Mouse (Mus musculus) stomach, postnatal 0 days (tissue): ENCODE measurements around the gene Timm17a. TPM values are rescaled to one million over a fixed set of nuclear protein-coding genes. Genes with fewer than 3 reads are reported as not detected.

Source experiments
- ATAC-seq: fragments of 200-750 bp; cut with Nextera tagmentation; 2 replicates; pipeline ENCODE4 v1.8.0; 2017; ENCODE audit not compliant: low FRiP score, low TSS enrichment
- DNase-seq: peaks from one replicate; pipeline ENCODE4 v3.0.0-alpha.2; 2016; ENCODE audit warnings: low spot score
- H3K27ac ChIP-seq: fragments of 300-500 bp; sonication (generic); replicated peaks from 2 replicates; pipeline ENCODE4 v1.5.1; 2014; ENCODE audit warnings: mild to moderate bottlenecking, control low read depth
- H3K27me3 ChIP-seq: fragments of 300-500 bp; sonication (generic); 2 replicates; pipeline ENCODE4 v1.6.1; 2014; ENCODE audit warnings: low read length; ENCODE audit not compliant: control insufficient read depth, insufficient read depth
- H3K36me3 ChIP-seq: fragments of 300-500 bp; sonication (generic); 2 replicates; pipeline ENCODE4 v1.6.1; 2014; ENCODE audit warnings: low read length, mixed read lengths; ENCODE audit not compliant: control insufficient read depth, insufficient read depth
- H3K4me1 ChIP-seq: fragments of 300-500 bp; sonication (generic); replicated peaks from 2 replicates; pipeline ENCODE4 v1.6.1; 2014; ENCODE audit warnings: antibody characterized with exemption; ENCODE audit not compliant: control insufficient read depth, insufficient read depth
- H3K4me2 ChIP-seq: fragments of 300-500 bp; sonication (generic); replicated peaks from 2 replicates; pipeline ENCODE4 v1.6.1; 2014; ENCODE audit warnings: low read depth, mild to moderate bottlenecking, control low read depth, moderate library complexity
- H3K4me3 ChIP-seq: fragments of 300-500 bp; sonication (generic); 2 replicates; pipeline ENCODE4 v1.5.1; 2014; ENCODE audit warnings: low read depth, low read length, control low read depth
- H3K9ac ChIP-seq: fragments of 300-500 bp; sonication (generic); 2 replicates; pipeline ENCODE4 v1.6.1; 2014; ENCODE audit warnings: mild to moderate bottlenecking, low read length, control low read depth, mixed read lengths
- H3K9me3 ChIP-seq: fragments of 300-500 bp; sonication (generic); 2 replicates; pipeline ENCODE4 v1.6.1; 2016; ENCODE audit warnings: low read length; ENCODE audit not compliant: control insufficient read depth
- CTCF ChIP-seq: IDR thresholded peaks from 2 replicates; pipeline ENCODE4 v1.5.1; 2016; ENCODE audit warnings: antibody characterized with exemption, low read depth, mild to moderate bottlenecking, moderate library complexity
- EP300 ChIP-seq: optimal IDR thresholded peaks from 2 replicates; pipeline ENCODE3; 2016; ENCODE audit warnings: antibody characterized with exemption
- WGBS: fragments of 180-500 bp; shearing (Covaris S2); extraction: QIAGEN DNeasy Blood & Tissue Kit; methylation state at CpG from one replicate; pipeline ENCODE4 v1.1.7; 2014; 5-methylcytosine and 5-hydroxymethylcytosine counted together
- polyA plus RNA-seq: library from polyadenylated mRNA; unstranded; fragments of >200 nt; fragmentation: Nextera tagmentation; extraction: Ambion mirVana; gene quantifications from 2 replicates; pipeline ENCODE4 v1.2.1, GENCODE M21; 2015

Timm17a gene
- 237 and 250 TPM in 2 replicates for polyA plus RNA-seq

- ATAC-seq (peak; percentile 100), DNase-seq (peak; percentile 96)
- Histone ChIP-seq H3K4me3 (peak within 1 kb of the TSS; percentile 90), H3K36me3 (no peaks in the 10 kb centered on the region), H3K9me3 (no peaks in the 10 kb centered on the region), H3K27ac (peak within 1 kb of the TSS; percentile 91), H3K4me2 (peak within 1 kb of the TSS; percentile 82), H3K27me3 (no peaks in the 10 kb centered on the region), H3K4me1 (0 out of 2 replicates have a peak, but pooled peaks cover 3% of the 10 kb centered on the region), H3K9ac (peak within 1 kb of the TSS; percentile 97)
- TF ChIP-seq EP300, result no peak
- no peak for TF ChIP-seq CTCF
- under 1% methylated on average over 51 of the region's 51 CpGs for WGBS
Measured at GRCm38 (mm10) chr1:135313284-135314031, at the start of gene Timm17a. TSS of gene Timm17a (minus strand) at chr1:135313778.

DNA sequence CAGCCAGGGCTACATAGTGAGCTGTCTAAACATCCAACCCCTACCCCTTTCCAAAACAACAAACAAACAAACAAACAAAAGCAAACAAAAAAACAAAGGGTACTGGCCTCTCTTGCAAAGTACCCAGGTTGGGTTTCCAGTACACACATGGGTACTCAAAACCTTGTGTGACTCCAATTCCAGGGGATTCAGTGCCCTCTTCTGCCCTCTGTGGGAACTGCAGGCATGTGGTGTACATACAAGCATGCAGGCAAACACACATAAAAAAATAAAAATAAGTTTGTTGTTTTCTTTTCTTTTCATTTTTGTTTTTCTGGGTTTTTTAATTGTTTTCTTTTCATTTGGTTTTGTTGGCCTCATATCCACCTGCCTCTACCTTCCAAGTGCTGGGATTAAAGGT, 48.5 kb upstream of the Timm17a start:
- no peak overlapping the region for H3K27ac ChIP-seq
- H3K4me2 ChIP-seq, result no peak overlapping the region
- no peak overlapping the region for H3K4me3 ChIP-seq
- DNase-seq (no peak), ATAC-seq (no peak)
- no peaks in the 10 kb centered on the region for H3K27me3 ChIP-seq
- H3K9ac ChIP-seq, result no peak overlapping the region
- no peaks in the 10 kb centered on the region for H3K36me3 ChIP-seq
- H3K4me1 ChIP-seq, result peaks cover 5% of the 10 kb centered on the region
- TF ChIP-seq EP300 (no peak), CTCF (peak; percentile 40)
- H3K9me3 ChIP-seq, result no peaks in the 10 kb centered on the region

DNA sequence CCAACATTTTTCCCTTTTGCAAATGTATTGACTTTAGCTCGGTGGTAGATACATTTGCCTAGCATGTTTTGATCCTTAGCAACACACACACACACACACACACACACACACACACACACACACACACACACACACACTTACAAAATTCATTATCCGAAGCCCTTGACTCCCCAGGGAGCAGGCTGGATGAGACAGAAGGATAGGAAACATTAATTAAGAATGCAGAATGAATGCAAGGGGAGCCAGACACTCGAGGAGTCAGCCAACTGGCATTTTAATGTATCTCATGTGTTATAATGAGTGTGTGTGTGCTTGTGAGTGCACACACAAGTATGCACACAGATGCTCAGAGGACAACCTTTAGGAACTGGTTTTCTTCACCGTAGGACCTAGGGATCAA, 47.9 kb upstream of the Timm17a start:
- no peaks in the 10 kb centered on the region for H3K27me3 ChIP-seq

GRCm38 (mm10) chr1:135359071-135359470, 45.5 kb upstream of the Timm17a start:
- Histone ChIP-seq H3K27ac (peak overlapping the region; percentile 91), H3K4me3 (no peak overlapping the region), H3K36me3 (no peaks in the 10 kb centered on the region), H3K9ac (no peak overlapping the region), H3K27me3 (no peaks in the 10 kb centered on the region), H3K4me2 (0 out of 2 replicates have a peak overlapping the region, but pooled peaks have one; percentile 3), H3K9me3 (no peaks in the 10 kb centered on the region), H3K4me1 (peaks cover 5% of the 10 kb centered on the region)
- ATAC-seq, result peak; percentile 80; the same call in 1 of the 2 replicates
- 1% methylated on average over 2 of the region's 2 CpGs for WGBS
- TF ChIP-seq EP300, result peak; percentile 78
- TF ChIP-seq CTCF, result no peak
- DNase-seq, result peak; percentile 26

More for the DNA sequence above, 47.9 kb upstream of the Timm17a start:
- H3K36me3 ChIP-seq, result no peaks in the 10 kb centered on the region
- H3K27ac ChIP-seq, result no peak overlapping the region
- no peak for DNase-seq
- peaks cover 5% of the 10 kb centered on the region for H3K4me1 ChIP-seq
- WGBS, result 80% methylated on average over 4 of the region's 4 CpGs
- TF ChIP-seq CTCF (no peak), EP300 (no peak)
- ATAC-seq, result no peak
- H3K4me2 ChIP-seq, result no peak overlapping the region
- H3K9me3 ChIP-seq, result no peaks in the 10 kb centered on the region
- no peak overlapping the region for H3K9ac ChIP-seq
- no peak overlapping the region for H3K4me3 ChIP-seq

DNA sequence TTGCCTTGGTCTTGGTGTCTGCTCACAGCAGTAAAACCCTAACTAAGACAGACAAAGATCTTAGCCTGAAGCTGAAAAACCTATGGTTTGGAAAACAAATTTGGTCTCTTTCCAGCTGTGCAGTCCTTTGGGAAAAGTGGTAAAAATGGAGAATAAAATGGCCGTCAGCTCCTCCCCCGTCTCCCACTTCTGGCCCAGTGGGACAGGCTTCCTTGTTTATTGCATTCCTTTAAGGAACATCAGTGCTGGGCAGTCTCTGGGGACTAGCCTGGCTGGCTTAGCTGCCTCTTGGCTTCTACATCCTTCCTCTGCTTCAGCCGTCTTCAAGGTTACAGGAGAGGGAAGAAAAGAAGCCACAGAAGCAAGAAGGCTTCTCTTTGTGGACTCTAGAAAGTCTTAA, 38.4 kb upstream of the Timm17a start:
- H3K27me3 ChIP-seq, result no peaks in the 10 kb centered on the region
- no peak for DNase-seq
- 62% methylated on average over 3 of the region's 3 CpGs for WGBS

More for the DNA sequence above, 38.4 kb upstream of the Timm17a start:
- Histone ChIP-seq H3K4me1 (peaks cover 7% of the 10 kb centered on the region), H3K36me3 (no peaks in the 10 kb centered on the region), H3K4me2 (no peak overlapping the region), H3K4me3 (no peak overlapping the region), H3K27ac (peak overlapping the region; percentile 49; the same call in 1 of the 2 replicates), H3K9ac (no peak overlapping the region), H3K9me3 (no peaks in the 10 kb centered on the region)
- no peak for ATAC-seq
- no peak for TF ChIP-seq CTCF
- no peak for TF ChIP-seq EP300
